Mouse (Mus musculus) stomach, embryonic 16.5 days (tissue): ENCODE data around the gene A430078G23Rik. TPM values are rescaled to one million over a fixed set of nuclear protein-coding genes. Genes with fewer than 3 reads are reported as not detected.
A peak's percentile ranks its signal among the peaks of the same experiment; 100 is the strongest.

ENCODE experiments used
- ATAC-seq: fragments of 200-750 bp; cut with Nextera tagmentation; 2 replicates; pipeline ENCODE4 v1.8.0; 2017; ENCODE audit warnings: moderate number of reproducible peaks, moderate TSS enrichment; ENCODE audit not compliant: insufficient read depth, low FRiP score
- H3K27ac ChIP-seq: fragments of 300-500 bp; sonication (generic); 2 replicates; pipeline ENCODE4 v1.5.1; 2014; ENCODE audit warnings: low read length
- H3K27me3 ChIP-seq: fragments of 300-500 bp; sonication (generic); 2 replicates; pipeline ENCODE4 v1.6.1; 2014; ENCODE audit warnings: low read length, control low read depth, mixed read lengths; ENCODE audit not compliant: control insufficient read depth, insufficient read depth
- H3K36me3 ChIP-seq: fragments of 300-500 bp; sonication (generic); 2 replicates; pipeline ENCODE4 v1.6.1; 2014; ENCODE audit warnings: low read length; ENCODE audit not compliant: control insufficient read depth, insufficient read depth
- H3K4me1 ChIP-seq: fragments of 300-500 bp; sonication (generic); 2 replicates; pipeline ENCODE4 v1.6.1; 2014; ENCODE audit warnings: low read length, control low read depth, mixed read lengths; ENCODE audit not compliant: control insufficient read depth, insufficient read depth
- H3K4me2 ChIP-seq: fragments of 300-500 bp; sonication (generic); 2 replicates; pipeline ENCODE4 v1.6.1; 2014; ENCODE audit warnings: low read depth, low read length, mixed read lengths
- H3K4me3 ChIP-seq: fragments of 300-500 bp; sonication (generic); replicated peaks from 2 replicates; pipeline ENCODE4 v1.5.1; 2014; ENCODE audit warnings: mild to moderate bottlenecking, low read length
- H3K9ac ChIP-seq: fragments of 300-500 bp; sonication (generic); 2 replicates; pipeline ENCODE4 v1.6.1; 2014; ENCODE audit warnings: low read length
- H3K9me3 ChIP-seq: fragments of 300-500 bp; sonication (generic); replicated peaks from 2 replicates; pipeline ENCODE4 v1.6.1; 2016; ENCODE audit warnings: low read length, control low read depth; ENCODE audit not compliant: control insufficient read depth
- WGBS: fragments of 180-500 bp; shearing (Covaris S2); extraction: QIAGEN DNeasy Blood & Tissue Kit; methylation state at CpG from one replicate; pipeline ENCODE4 v1.1.7; 2014; 5-methylcytosine and 5-hydroxymethylcytosine counted together
- polyA plus RNA-seq: library from polyadenylated mRNA; unstranded; fragments of >200 nt; fragmentation: Nextera tagmentation; extraction: Ambion mirVana; gene quantifications from 2 replicates; pipeline ENCODE4 v1.2.1, GENCODE M21; 2015

Gene A430078G23Rik
- polyA plus RNA-seq, 1 experiment from 2014 or later, result 0.93 TPM

GRCm38 (mm10) chr8:3355586-3355985 lies 2.4 kb downstream of the A430078G23Rik start:
- no peaks in the 10 kb centered on the region for H3K27me3 ChIP-seq
- WGBS, result 82% methylated on average over 6 of the region's 6 CpGs
- no peak for ATAC-seq

GRCm38 (mm10) chr8:3358060-3358459 lies 4.8 kb downstream of the A430078G23Rik start:
- 6% methylated on average over 4 of the region's 4 CpGs for WGBS
- Histone ChIP-seq H3K9me3 (no peaks in the 10 kb centered on the region), H3K36me3 (no peaks in the 10 kb centered on the region), H3K27me3 (no peaks in the 10 kb centered on the region), H3K4me3 (no peak overlapping the region), H3K4me1 (no peaks in the 10 kb centered on the region), H3K9ac (no peak overlapping the region), H3K27ac (no peak overlapping the region), H3K4me2 (no peak overlapping the region)
- ATAC-seq, result no peak

More at GRCm38 (mm10) chr8:3355586-3355985, 2.4 kb downstream of the A430078G23Rik start:
- H3K27ac ChIP-seq, result no peak overlapping the region
- H3K4me3 ChIP-seq, result no peak overlapping the region
- no peak overlapping the region for H3K9ac ChIP-seq
- H3K9me3 ChIP-seq, result no peaks in the 10 kb centered on the region
- no peaks in the 10 kb centered on the region for H3K4me1 ChIP-seq
- no peaks in the 10 kb centered on the region for H3K36me3 ChIP-seq
- no peak overlapping the region for H3K4me2 ChIP-seq

GRCm38 (mm10) chr8:3367086-3367485 lies 13.9 kb downstream of the A430078G23Rik start:
- no peak overlapping the region for H3K4me2 ChIP-seq
- no peaks in the 10 kb centered on the region for H3K4me1 ChIP-seq
- H3K27ac ChIP-seq, result no peak overlapping the region
- no peak overlapping the region for H3K9ac ChIP-seq
- no peaks in the 10 kb centered on the region for H3K27me3 ChIP-seq
- H3K9me3 ChIP-seq, result no peaks in the 10 kb centered on the region
- H3K36me3 ChIP-seq, result no peaks in the 10 kb centered on the region
- 81% methylated on average over 5 of the region's 5 CpGs for WGBS
- no peak overlapping the region for H3K4me3 ChIP-seq
- ATAC-seq, result no peak

GRCm38 (mm10) chr8:3368091-3368490 lies 14.9 kb downstream of the A430078G23Rik start:
- no peaks in the 10 kb centered on the region for H3K36me3 ChIP-seq
- no peak overlapping the region for H3K27ac ChIP-seq
- ATAC-seq, result no peak
- WGBS, result 63% methylated on average over 1 of the region's 1 CpGs
- no peak overlapping the region for H3K9ac ChIP-seq
- no peaks in the 10 kb centered on the region for H3K9me3 ChIP-seq
- no peak overlapping the region for H3K4me3 ChIP-seq
- H3K4me1 ChIP-seq, result no peaks in the 10 kb centered on the region
- H3K27me3 ChIP-seq, result no peaks in the 10 kb centered on the region
- no peak overlapping the region for H3K4me2 ChIP-seq

GRCm38 (mm10) chr8:3375748-3376147 lies 22.5 kb downstream of the A430078G23Rik start:
- ATAC-seq, result no peak
- Histone ChIP-seq H3K36me3 (no peaks in the 10 kb centered on the region), H3K9ac (no peak overlapping the region), H3K4me1 (no peaks in the 10 kb centered on the region), H3K4me3 (no peak overlapping the region), H3K27ac (no peak overlapping the region), H3K27me3 (no peaks in the 10 kb centered on the region), H3K9me3 (no peaks in the 10 kb centered on the region; the same call in 1 of the 2 replicates), H3K4me2 (no peak overlapping the region)

GRCm38 (mm10) chr8:3376641-3377274 lies 23.5 kb downstream of the A430078G23Rik start:
- peak overlapping the region; percentile 80 for H3K27ac ChIP-seq
- no peaks in the 10 kb centered on the region for H3K36me3 ChIP-seq
- 37% methylated on average over 11 of the region's 11 CpGs for WGBS

GRCm38 (mm10) chr8:3387286-3387685 lies 34.1 kb downstream of the A430078G23Rik start:
- Histone ChIP-seq H3K9me3 (no peaks in the 10 kb centered on the region), H3K4me2 (no peak overlapping the region), H3K4me3 (no peak overlapping the region), H3K36me3 (no peaks in the 10 kb centered on the region), H3K9ac (no peak overlapping the region), H3K4me1 (no peaks in the 10 kb centered on the region), H3K27ac (no peak overlapping the region), H3K27me3 (no peaks in the 10 kb centered on the region)
- ATAC-seq, result peak; percentile 54; the same call in 1 of the 2 replicates
- WGBS, result 39% methylated on average over 6 of the region's 6 CpGs

More at GRCm38 (mm10) chr8:3376641-3377274, 23.5 kb downstream of the A430078G23Rik start:
- Histone ChIP-seq H3K9me3 (no peaks in the 10 kb centered on the region; the same call in 1 of the 2 replicates), H3K27me3 (no peaks in the 10 kb centered on the region), H3K4me1 (no peaks in the 10 kb centered on the region), H3K4me3 (no peak overlapping the region), H3K4me2 (no peak overlapping the region), H3K9ac (peak overlapping the region; percentile 8; the same call in 1 of the 2 replicates)
- ATAC-seq, result peak; percentile 91

GRCm38 (mm10) chr8:3388591-3389338 lies 35.5 kb downstream of the A430078G23Rik start:
- no peaks in the 10 kb centered on the region for H3K27me3 ChIP-seq
- no peak overlapping the region for H3K4me2 ChIP-seq
- H3K4me1 ChIP-seq, result peaks cover 3% of the 10 kb centered on the region; the same call in 1 of the 2 replicates
- H3K9ac ChIP-seq, result no peak overlapping the region
- ATAC-seq, result no peak
- no peak overlapping the region for H3K27ac ChIP-seq
- WGBS, result 64% methylated on average over 9 of the region's 9 CpGs
- H3K36me3 ChIP-seq, result no peaks in the 10 kb centered on the region
- H3K9me3 ChIP-seq, result no peaks in the 10 kb centered on the region
- H3K4me3 ChIP-seq, result no peak overlapping the region

GRCm38 (mm10) chr8:3389506-3389905 lies 36.3 kb downstream of the A430078G23Rik start:
- no peak for ATAC-seq
- Histone ChIP-seq H3K4me1 (peaks cover 9% of the 10 kb centered on the region), H3K4me2 (no peak overlapping the region), H3K27ac (no peak overlapping the region), H3K9me3 (no peaks in the 10 kb centered on the region), H3K9ac (no peak overlapping the region), H3K4me3 (no peak overlapping the region), H3K36me3 (no peaks in the 10 kb centered on the region), H3K27me3 (no peaks in the 10 kb centered on the region)
- WGBS, result 97% methylated on average over 1 of the region's 1 CpGs
